Mouse (Mus musculus): ENCODE results near the gene Eif5a. TPM values are rescaled to one million over a fixed set of nuclear protein-coding genes. Genes with fewer than 3 reads are reported as not detected.

The Eif5a gene
- polyA plus RNA-seq, 1 experiment = 618 TPM

DNA sequence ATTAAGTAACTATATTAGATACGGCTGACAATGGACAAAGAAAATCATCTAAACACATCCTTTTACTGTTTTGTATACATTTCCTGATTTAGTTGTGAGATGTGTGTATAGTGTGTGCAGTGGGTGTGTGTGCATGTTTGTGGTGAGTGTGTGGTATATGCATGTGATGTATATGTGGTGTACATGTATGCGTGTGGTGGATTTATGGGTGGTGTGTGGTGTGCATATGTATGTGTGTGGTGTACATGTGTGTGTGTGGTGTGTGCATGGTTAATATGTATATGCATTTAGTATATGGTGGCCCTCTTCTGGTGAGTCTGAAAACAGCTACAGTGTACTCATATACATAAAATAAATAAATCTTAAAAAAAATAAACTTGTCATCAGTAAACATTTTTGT, 5.7 kb upstream of the Eif5a start:
- Histone ChIP-seq H3K27me3 (ENCODE audit: control insufficient read depth, insufficient read depth, low read length) (no peaks in the 10 kb centered on the region), H3K4me1 (replicated peaks; ENCODE audit: control insufficient read depth, insufficient read depth, low read length) (peaks cover 12% of the 10 kb centered on the region), H3K36me3 (ENCODE audit: control insufficient read depth, insufficient read depth, low read length) (no peaks in the 10 kb centered on the region), H3K27ac (ENCODE audit: control insufficient read depth, insufficient read depth, low read length) (no peak overlapping the region), H3K4me3 (ENCODE audit: control insufficient read depth, insufficient read depth, low read length) (no peak overlapping the region)
- no peak for TF ChIP-seq CTCF (IDR thresholded peaks at IDR 0.05; ENCODE audit: borderline replicate concordance, control insufficient read depth, extremely low read depth, insufficient read depth, low read length, poor library complexity)
- WGBS = 98% methylated on average over 2 of the region's 2 CpGs
- no peak for DNase-seq

- no peak for DNase-seq
- 73% methylated on average over 3 of the region's 3 CpGs for WGBS
- Histone ChIP-seq H3K36me3 (ENCODE audit: control insufficient read depth, insufficient read depth, low read length) (peaks cover 12% of the 10 kb centered on the region), H3K4me1 (replicated peaks; ENCODE audit: control insufficient read depth, insufficient read depth, low read length) (peaks cover 6% of the 10 kb centered on the region), H3K4me3 (ENCODE audit: control insufficient read depth, insufficient read depth, low read length) (no peak overlapping the region), H3K27ac (ENCODE audit: control insufficient read depth, insufficient read depth, low read length) (no peak overlapping the region), H3K27me3 (ENCODE audit: control insufficient read depth, insufficient read depth, low read length) (no peaks in the 10 kb centered on the region)
- TF ChIP-seq CTCF (IDR thresholded peaks at IDR 0.05; ENCODE audit: borderline replicate concordance, control insufficient read depth, extremely low read depth, insufficient read depth, low read length, poor library complexity) (no peak), POLR2A (IDR thresholded peaks at IDR 0.05; ENCODE audit: control insufficient read depth, extremely low read depth, insufficient read depth, low read length, poor library complexity) (no peak)
These were observed 1.0 kb upstream of the Eif5a start for GRCm38 (mm10) chr11:69922796-69923195.

- DNase-seq = no peak
- 4% methylated on average over 12 of the region's 12 CpGs for WGBS
- TF ChIP-seq POLR2A (IDR thresholded peaks at IDR 0.05; ENCODE audit: control insufficient read depth, extremely low read depth, insufficient read depth, low read length, poor library complexity) = no peak
- TF ChIP-seq CTCF (IDR thresholded peaks at IDR 0.05; ENCODE audit: borderline replicate concordance, control insufficient read depth, extremely low read depth, insufficient read depth, low read length, poor library complexity) = no peak
These were observed 426 bp upstream of the Eif5a start for GRCm38 (mm10) chr11:69922012-69922756.

GRCm38 (mm10) chr11:69920266-69921031, 1.3 kb downstream of the Eif5a start:
- H3K4me1 ChIP-seq (replicated peaks; ENCODE audit: control insufficient read depth, insufficient read depth, low read length) = peaks cover 11% of the 10 kb centered on the region
- DNase-seq = peak; percentile 56
- no peak for TF ChIP-seq POLR2A (IDR thresholded peaks at IDR 0.05; ENCODE audit: control insufficient read depth, extremely low read depth, insufficient read depth, low read length, poor library complexity)
- TF ChIP-seq CTCF (IDR thresholded peaks at IDR 0.05; ENCODE audit: borderline replicate concordance, control insufficient read depth, extremely low read depth, insufficient read depth, low read length, poor library complexity) = no peak

More at GRCm38 (mm10) chr11:69922012-69922756, 426 bp upstream of the Eif5a start:
- no peaks in the 10 kb centered on the region for H3K27me3 ChIP-seq (ENCODE audit: control insufficient read depth, insufficient read depth, low read length)
- H3K27ac ChIP-seq (ENCODE audit: control insufficient read depth, insufficient read depth, low read length) = peak overlapping the region; percentile 88
- peaks cover 18% of the 10 kb centered on the region for H3K36me3 ChIP-seq (ENCODE audit: control insufficient read depth, insufficient read depth, low read length)
- H3K4me3 ChIP-seq (ENCODE audit: control insufficient read depth, insufficient read depth, low read length) = peak overlapping the region; percentile 50
- peaks cover 6% of the 10 kb centered on the region for H3K4me1 ChIP-seq (replicated peaks; ENCODE audit: control insufficient read depth, insufficient read depth, low read length)

GRCm38 (mm10) chr11:69919661-69920265, 2.0 kb downstream of the Eif5a start:
- H3K4me3 ChIP-seq (ENCODE audit: control insufficient read depth, insufficient read depth, low read length) = peak overlapping the region; percentile 83
- WGBS = under 1% methylated on average over 17 of the region's 17 CpGs
- DNase-seq = peak; percentile 59
- H3K27ac ChIP-seq (ENCODE audit: control insufficient read depth, insufficient read depth, low read length) = peak overlapping the region; percentile 54
- H3K27me3 ChIP-seq (ENCODE audit: control insufficient read depth, insufficient read depth, low read length) = no peaks in the 10 kb centered on the region
- H3K36me3 ChIP-seq (ENCODE audit: control insufficient read depth, insufficient read depth, low read length) = peaks cover 33% of the 10 kb centered on the region
- TF ChIP-seq POLR2A (IDR thresholded peaks at IDR 0.05; ENCODE audit: control insufficient read depth, extremely low read depth, insufficient read depth, low read length, poor library complexity) (no peak), CTCF (IDR thresholded peaks at IDR 0.05; ENCODE audit: borderline replicate concordance, control insufficient read depth, extremely low read depth, insufficient read depth, low read length, poor library complexity) (no peak)
- peaks cover 16% of the 10 kb centered on the region for H3K4me1 ChIP-seq (replicated peaks; ENCODE audit: control insufficient read depth, insufficient read depth, low read length)

More at GRCm38 (mm10) chr11:69920266-69921031, 1.3 kb downstream of the Eif5a start:
- peaks cover 31% of the 10 kb centered on the region for H3K36me3 ChIP-seq (ENCODE audit: control insufficient read depth, insufficient read depth, low read length)
- peak overlapping the region; percentile 83 for H3K4me3 ChIP-seq (ENCODE audit: control insufficient read depth, insufficient read depth, low read length)
- H3K27me3 ChIP-seq (ENCODE audit: control insufficient read depth, insufficient read depth, low read length) = no peaks in the 10 kb centered on the region
- under 1% methylated on average over 65 of the region's 65 CpGs for WGBS
- H3K27ac ChIP-seq (ENCODE audit: control insufficient read depth, insufficient read depth, low read length) = peak overlapping the region; percentile 57

DNA sequence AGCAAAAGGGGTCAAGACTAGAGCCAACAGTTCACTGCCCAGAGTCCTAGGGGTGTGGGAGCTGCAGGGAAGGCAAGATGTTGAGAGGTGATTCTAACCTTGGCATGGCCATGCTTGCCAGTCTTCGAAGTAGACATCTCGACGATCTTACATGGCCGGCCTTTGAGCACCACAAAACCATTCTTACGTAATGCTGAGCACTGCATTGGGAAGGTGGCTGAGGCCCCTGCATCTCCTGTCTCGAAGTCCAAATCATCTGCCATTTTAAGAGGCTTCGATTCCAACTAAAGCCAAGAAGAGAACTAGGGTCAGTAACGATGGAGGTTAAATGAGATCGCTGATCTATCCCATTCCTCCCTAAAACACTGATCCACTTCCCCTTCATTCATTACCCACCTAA, 2.7 kb downstream of the Eif5a start:
- H3K27me3 ChIP-seq (ENCODE audit: control insufficient read depth, insufficient read depth, low read length) = no peaks in the 10 kb centered on the region
- TF ChIP-seq POLR2A (IDR thresholded peaks at IDR 0.05; ENCODE audit: control insufficient read depth, extremely low read depth, insufficient read depth, low read length, poor library complexity) (no peak), CTCF (IDR thresholded peaks at IDR 0.05; ENCODE audit: borderline replicate concordance, control insufficient read depth, extremely low read depth, insufficient read depth, low read length, poor library complexity) (no peak)
- H3K4me1 ChIP-seq (replicated peaks; ENCODE audit: control insufficient read depth, insufficient read depth, low read length) = peaks cover 21% of the 10 kb centered on the region
- 0 out of 2 replicates have a peak overlapping the region, but pooled peaks have one; percentile 36 for H3K27ac ChIP-seq (ENCODE audit: control insufficient read depth, insufficient read depth, low read length)
- H3K36me3 ChIP-seq (ENCODE audit: control insufficient read depth, insufficient read depth, low read length) = peaks cover 33% of the 10 kb centered on the region
- DNase-seq = no peak
- H3K4me3 ChIP-seq (ENCODE audit: control insufficient read depth, insufficient read depth, low read length) = no peak overlapping the region
- 50% methylated on average over 9 of the region's 9 CpGs for WGBS
